Mouse (Mus musculus) erythroid progenitor cell, adult 5-6 weeks (primary cell): Measurements from ENCODE around the gene Gm11146. TPM values are rescaled to one million over a fixed set of nuclear protein-coding genes. Genes with fewer than 3 reads are reported as not detected.

Experiments used
- ATAC-seq: replicated peaks from 2 replicates; pipeline ENCODE4 v1.8.0; 2016; ENCODE audit warnings: moderate number of reproducible peaks, mild to moderate bottlenecking, moderate TSS enrichment, inconsistent platforms; ENCODE audit not compliant: poor library complexity, low FRiP score, severe bottlenecking
- total RNA-seq, 2 experiments: library from RNA; stranded (forward) in 1 of 2; stranded (reverse) in 1 of 2; fragments of 150-400 nt in 1 of 2; fragments of 186-747, 209-891 nt in 1 of 2; gene quantifications; 2 replicates each; pipeline versions ENCODE4 v1.2.3 to v1.2.4; 2015 to 2017; ENCODE audit warnings: low replicate concordance in 2 of 2

Gene Gm11146
- total RNA-seq (2015; ENCODE audit: low replicate concordance) (not detected in 2 replicates), total RNA-seq (2017; ENCODE audit: low replicate concordance) (not detected in 2 replicates)

- no peak for ATAC-seq
Observed at GRCm38 (mm10) chr16:77601994-77602393, at the start of gene Gm11146. Gene Gm11146 (minus strand): TSS chr16:77602094.

GRCm38 (mm10) chr16:77650596-77650995 lies 48.7 kb upstream of the Gm11146 start:
- no peak for ATAC-seq

GRCm38 (mm10) chr16:77649006-77649405 lies 47.1 kb upstream of the Gm11146 start:
- no peak for ATAC-seq

GRCm38 (mm10) chr16:77648181-77648580 lies 46.3 kb upstream of the Gm11146 start:
- ATAC-seq: no peak

- no peak for ATAC-seq
Observed at GRCm38 (mm10) chr16:77646146-77646545, 44.3 kb upstream of the Gm11146 start.

GRCm38 (mm10) chr16:77644976-77645375 lies 43.1 kb upstream of the Gm11146 start:
- no peak for ATAC-seq

- ATAC-seq: no peak
Observed at GRCm38 (mm10) chr16:77643871-77644720, 42.2 kb upstream of the Gm11146 start.

GRCm38 (mm10) chr16:77643036-77643870 lies 41.4 kb upstream of the Gm11146 start:
- no peak for ATAC-seq

GRCm38 (mm10) chr16:77636497-77636896 lies 34.6 kb upstream of the Gm11146 start:
- no peak for ATAC-seq

GRCm38 (mm10) chr16:77632315-77632881 lies 30.5 kb upstream of the Gm11146 start:
- ATAC-seq: no peak

GRCm38 (mm10) chr16:77622681-77623080 lies 20.8 kb upstream of the Gm11146 start:
- ATAC-seq: no peak

GRCm38 (mm10) chr16:77602581-77602980 lies 687 bp upstream of the Gm11146 start:
- no peak for ATAC-seq

GRCm38 (mm10) chr16:77598787-77599186 lies 3.1 kb downstream of the Gm11146 start:
- no peak for ATAC-seq

- ATAC-seq: no peak
Observed at GRCm38 (mm10) chr16:77596556-77596955, 5.3 kb downstream of the Gm11146 start.

- no peak for ATAC-seq
Observed at GRCm38 (mm10) chr16:77595661-77596060, 6.2 kb downstream of the Gm11146 start.

GRCm38 (mm10) chr16:77594553-77594952 lies 7.3 kb downstream of the Gm11146 start:
- ATAC-seq: no peak

GRCm38 (mm10) chr16:77593828-77594421 lies 8.0 kb downstream of the Gm11146 start:
- no peak for ATAC-seq

GRCm38 (mm10) chr16:77592986-77593385 lies 8.9 kb downstream of the Gm11146 start:
- no peak for ATAC-seq

- no peak for ATAC-seq
Observed at GRCm38 (mm10) chr16:77573036-77573435, 28.9 kb downstream of the Gm11146 start.

- ATAC-seq: no peak
Observed at GRCm38 (mm10) chr16:77569457-77569856, 32.4 kb downstream of the Gm11146 start.
